Mouse (Mus musculus) testis, adult 2 months (tissue): Measurements from ENCODE around the gene Fam71e1.

Experiments used
- CTCF ChIP-seq: fragments of 200-500 bp; IDR thresholded peaks from 2 replicates; pipeline ENCODE4 v1.5.1; 2012; ENCODE audit warnings: low read depth, mild to moderate bottlenecking, inconsistent platforms, low read length, moderate library complexity; ENCODE audit not compliant: control insufficient read depth, insufficient read depth, insufficient replicate concordance
- POLR2A ChIP-seq: fragments of 200-500 bp; IDR thresholded peaks from 2 replicates; pipeline ENCODE4 v1.6.1; 2012; ENCODE audit warnings: low read depth, mild to moderate bottlenecking, inconsistent platforms, low read length, moderate library complexity; ENCODE audit not compliant: control insufficient read depth

GRCm38 (mm10) chr7:44531207-44531606, 34.8 kb downstream of the Fam71e1 start:
- TF ChIP-seq CTCF (no peak), POLR2A (no peak)
